Mouse (Mus musculus): Measurements from ENCODE around the gene Tnfsf15.

The Tnfsf15 gene

GRCm38 (mm10) chr4:63683716-63684115 is 61.2 kb downstream of the Tnfsf15 start:
- no peak for DNase-seq

GRCm38 (mm10) chr4:63683056-63683455 is 61.9 kb downstream of the Tnfsf15 start:
- no peak for DNase-seq

GRCm38 (mm10) chr4:63682441-63682840 is 62.5 kb downstream of the Tnfsf15 start:
- no peak for DNase-seq

- no peak for DNase-seq
Observed at GRCm38 (mm10) chr4:63681557-63681956, 63.4 kb downstream of the Tnfsf15 start.
